Mouse (Mus musculus) stomach, adult 2 months (tissue): ENCODE data around the gene Galnt17. TPM values are rescaled to one million over a fixed set of nuclear protein-coding genes. Genes with fewer than 3 reads are reported as not detected.

Experiments used
- polyA plus RNA-seq: library from polyadenylated mRNA; depleted of rRNA; stranded (reverse); fragments of >200 nt; gene quantifications from 2 replicates; pipeline ENCODE4 v1.2.3, GENCODE M21; 2012; rRNA removed

The Galnt17 gene
- 0.91 and 1.2 TPM in 2 replicates for polyA plus RNA-seq

GRCm38 (mm10) chr5:131308397-131308796 is at the start of gene Galnt17:
Gene Galnt17 (minus strand): TSS chr5:131308497.

